Mouse (Mus musculus) liver, adult 2 months (tissue): Measurements from ENCODE around the gene Trim33. TPM values are rescaled to one million over a fixed set of nuclear protein-coding genes. Genes with fewer than 3 reads are reported as not detected.

ENCODE experiments used
- DNase-seq: peaks from one replicate; pipeline ENCODE4 v3.0.0-alpha.2; 2011; ENCODE audit warnings: low read depth, low spot score; ENCODE audit errors: extremely low read depth
- H3K27ac ChIP-seq: fragments of 200-500 bp; replicated peaks from 2 replicates; pipeline ENCODE4 v1.5.1; 2012; ENCODE audit warnings: low read depth, mild to moderate bottlenecking, control low read depth, inconsistent platforms, low read length; ENCODE audit not compliant: insufficient read depth
- H3K27me3 ChIP-seq: fragments of 200-500 bp; 2 replicates; pipeline ENCODE4 v1.6.1; 2012; ENCODE audit warnings: mild to moderate bottlenecking, moderate library complexity, low read length, inconsistent platforms; ENCODE audit not compliant: control insufficient read depth, insufficient read depth
- H3K36me3 ChIP-seq: fragments of 200-500 bp; 2 replicates; pipeline ENCODE4 v1.6.1; 2012; ENCODE audit warnings: low read length, inconsistent platforms; ENCODE audit not compliant: control insufficient read depth, insufficient read depth
- H3K4me1 ChIP-seq: fragments of 200-500 bp; 2 replicates; pipeline ENCODE4 v1.6.1; 2011; ENCODE audit warnings: low read length; ENCODE audit not compliant: control insufficient read depth, insufficient read depth
- H3K4me3 ChIP-seq: fragments of 200-500 bp; 2 replicates; pipeline ENCODE4 v1.5.1; 2011; ENCODE audit warnings: low read depth, mild to moderate bottlenecking, control low read depth, low read length, moderate library complexity; ENCODE audit not compliant: insufficient read depth
- H3K79me2 ChIP-seq: fragments of 200-500 bp; 2 replicates; pipeline ENCODE4 v1.6.1; 2012; ENCODE audit warnings: inconsistent platforms, mild to moderate bottlenecking, low read length, moderate library complexity; ENCODE audit not compliant: control insufficient read depth, insufficient read depth
- H3K9ac ChIP-seq: fragments of 200-500 bp; 2 replicates; pipeline ENCODE4 v1.6.1; 2012; ENCODE audit warnings: low read depth, mild to moderate bottlenecking, control low read depth, inconsistent platforms, low read length
- CTCF ChIP-seq: fragments of 200-500 bp; IDR thresholded peaks from 2 replicates; pipeline ENCODE4 v1.5.1; 2011; ENCODE audit warnings: low read depth, low read length, control low read depth
- POLR2A ChIP-seq: fragments of 200-500 bp; IDR thresholded peaks from 2 replicates; pipeline ENCODE4 v1.6.1; 2011; ENCODE audit warnings: low read length, control low read depth; ENCODE audit not compliant: insufficient read depth; ENCODE audit errors: extremely low read depth
- WGBS: fragments of 180-500 bp; shearing (Covaris S2); methylation state at CpG from one replicate; pipeline ENCODE4 v1.1.7; 2018; 5-methylcytosine and 5-hydroxymethylcytosine counted together
- polyA plus RNA-seq: library from polyadenylated mRNA; depleted of rRNA; stranded (reverse); fragments of >200 nt; gene quantifications from 2 replicates; pipeline ENCODE4 v1.2.3, GENCODE M21; 2012
- total RNA-seq: library from RNA; depleted of rRNA; stranded (reverse); fragments of >200 nt; gene quantifications from 2 replicates; pipeline ENCODE4 v1.2.3, GENCODE M21; 2014

Gene Trim33
- total and polyA plus RNA-seq, 2 experiments, result 4.2 to 13.4 TPM

- no peak for TF ChIP-seq CTCF
- TF ChIP-seq POLR2A, result no peak
- H3K4me3 ChIP-seq, result no peak overlapping the region
- peaks cover under 1% of the 10 kb centered on the region; the same call in 1 of the 2 replicates for H3K79me2 ChIP-seq
- H3K27me3 ChIP-seq, result no peaks in the 10 kb centered on the region
- no peaks in the 10 kb centered on the region for H3K4me1 ChIP-seq
- peaks cover 8% of the 10 kb centered on the region for H3K36me3 ChIP-seq
- DNase-seq, result peak; percentile 23
- no peak overlapping the region for H3K9ac ChIP-seq
- no peak overlapping the region for H3K27ac ChIP-seq
Observed at GRCm38 (mm10) chr3:103314291-103314690, 35.2 kb downstream of the Trim33 start.

GRCm38 (mm10) chr3:103335371-103335770 is 56.3 kb downstream of the Trim33 start:
- WGBS, result 71% methylated on average over 1 of the region's 1 CpGs
- H3K4me3 ChIP-seq, result no peak overlapping the region
- no peaks in the 10 kb centered on the region for H3K27me3 ChIP-seq
- DNase-seq, result no peak
- no peak overlapping the region for H3K27ac ChIP-seq
- H3K9ac ChIP-seq, result no peak overlapping the region
- peaks cover 32% of the 10 kb centered on the region for H3K36me3 ChIP-seq
- TF ChIP-seq CTCF, result no peak
- TF ChIP-seq POLR2A, result no peak
- no peaks in the 10 kb centered on the region for H3K4me1 ChIP-seq
- H3K79me2 ChIP-seq, result no peaks in the 10 kb centered on the region

GRCm38 (mm10) chr3:103346658-103347057 is 67.6 kb downstream of the Trim33 start:
- H3K4me1 ChIP-seq, result no peaks in the 10 kb centered on the region
- TF ChIP-seq CTCF (no peak), POLR2A (no peak)
- no peak for DNase-seq
- H3K36me3 ChIP-seq, result peaks cover 36% of the 10 kb centered on the region
- H3K27me3 ChIP-seq, result no peaks in the 10 kb centered on the region
- 91% methylated on average over 2 of the region's 2 CpGs for WGBS
- no peak overlapping the region for H3K4me3 ChIP-seq
- H3K9ac ChIP-seq, result no peak overlapping the region
- no peak overlapping the region for H3K27ac ChIP-seq
- no peaks in the 10 kb centered on the region; the same call in 1 of the 2 replicates for H3K79me2 ChIP-seq

- 95% methylated on average over 5 of the region's 5 CpGs for WGBS
- no peak overlapping the region for H3K27ac ChIP-seq
- no peaks in the 10 kb centered on the region for H3K4me1 ChIP-seq
- TF ChIP-seq POLR2A, result no peak
- no peak for TF ChIP-seq CTCF
- peaks cover 31% of the 10 kb centered on the region for H3K36me3 ChIP-seq
- H3K27me3 ChIP-seq, result no peaks in the 10 kb centered on the region
- H3K79me2 ChIP-seq, result no peaks in the 10 kb centered on the region
- DNase-seq, result no peak
- no peak overlapping the region for H3K9ac ChIP-seq
- H3K4me3 ChIP-seq, result no peak overlapping the region
Observed at GRCm38 (mm10) chr3:103353518-103353917, 74.4 kb downstream of the Trim33 start.

GRCm38 (mm10) chr3:103354041-103354440 is 74.9 kb downstream of the Trim33 start:
- Histone ChIP-seq H3K36me3 (peaks cover 28% of the 10 kb centered on the region), H3K27me3 (no peaks in the 10 kb centered on the region), H3K4me3 (no peak overlapping the region), H3K9ac (no peak overlapping the region), H3K27ac (no peak overlapping the region), H3K4me1 (no peaks in the 10 kb centered on the region), H3K79me2 (no peaks in the 10 kb centered on the region)
- TF ChIP-seq POLR2A (no peak), CTCF (no peak)
- WGBS, result 89% methylated on average over 2 of the region's 2 CpGs
- DNase-seq, result no peak

GRCm38 (mm10) chr3:103361150-103361549 is 82.1 kb downstream of the Trim33 start:
- Histone ChIP-seq H3K4me1 (no peaks in the 10 kb centered on the region), H3K4me3 (no peak overlapping the region), H3K36me3 (peaks cover 3% of the 10 kb centered on the region; the same call in 1 of the 2 replicates), H3K27ac (no peak overlapping the region), H3K9ac (no peak overlapping the region), H3K27me3 (no peaks in the 10 kb centered on the region), H3K79me2 (no peaks in the 10 kb centered on the region)
- WGBS, result 89% methylated on average over 7 of the region's 7 CpGs
- DNase-seq, result no peak
- TF ChIP-seq CTCF (no peak), POLR2A (no peak)
